Mouse (Mus musculus) liver, embryonic 12.5 days (tissue): ENCODE measurements around the gene Gng10. TPM values are rescaled to one million over a fixed set of nuclear protein-coding genes. Genes with fewer than 3 reads are reported as not detected.

Source experiments
- ATAC-seq: fragments of 200-750 bp; cut with Nextera tagmentation; 2 replicates; pipeline ENCODE4 v1.8.0; 2017; ENCODE audit warnings: moderate number of reproducible peaks, mild to moderate bottlenecking, moderate library complexity
- H3K27ac ChIP-seq: fragments of 300-500 bp; sonication (generic); 2 replicates; pipeline ENCODE4 v1.5.1; 2016; ENCODE audit warnings: mild to moderate bottlenecking
- H3K27me3 ChIP-seq: fragments of 300-500 bp; sonication (generic); replicated peaks from 2 replicates; pipeline ENCODE4 v1.6.1; 2016; ENCODE audit warnings: mild to moderate bottlenecking, moderate library complexity
- H3K36me3 ChIP-seq: fragments of 300-500 bp; sonication (generic); 2 replicates; pipeline ENCODE4 v1.6.1; 2016; ENCODE audit warnings: mild to moderate bottlenecking, moderate library complexity
- H3K4me1 ChIP-seq: fragments of 300-500 bp; sonication (generic); 2 replicates; pipeline ENCODE4 v1.6.1; 2016
- H3K4me2 ChIP-seq: fragments of 300-500 bp; sonication (generic); 2 replicates; pipeline ENCODE4 v1.6.1; 2016; ENCODE audit warnings: mild to moderate bottlenecking, moderate library complexity
- H3K4me3 ChIP-seq: fragments of 300-500 bp; sonication (generic); 2 replicates; pipeline ENCODE4 v1.5.1; 2016; ENCODE audit warnings: mild to moderate bottlenecking, moderate library complexity
- H3K9ac ChIP-seq: fragments of 300-500 bp; sonication (generic); 2 replicates; pipeline ENCODE4 v1.6.1; 2016; ENCODE audit warnings: mild to moderate bottlenecking, moderate library complexity
- H3K9me3 ChIP-seq: fragments of 300-500 bp; sonication (generic); replicated peaks from 2 replicates; pipeline ENCODE4 v1.6.1; 2016; ENCODE audit warnings: mild to moderate bottlenecking, moderate library complexity
- whole genome bisulfite sequencing: fragments of 180-500 bp; shearing (Covaris S2); methylation state at CpG from one replicate; pipeline ENCODE4 v1.1.7; 2016; ENCODE audit not compliant: insufficient replicate concordance; 5-methylcytosine and 5-hydroxymethylcytosine counted together
- polyA plus RNA-seq: library from polyadenylated mRNA; unstranded; fragments of >200 nt; fragmentation: Nextera tagmentation; extraction: Ambion mirVana; gene quantifications from 2 replicates; pipeline ENCODE4 v1.2.1, GENCODE M21; 2016

Gene Gng10
- polyA plus RNA-seq, 1 experiment from 2014 or later: 38.8 TPM

- H3K4me1 ChIP-seq: no peaks in the 10 kb centered on the region
- H3K27ac ChIP-seq: no peak overlapping the region
- H3K4me2 ChIP-seq: no peak overlapping the region
- H3K27me3 ChIP-seq: no peaks in the 10 kb centered on the region
- H3K9me3 ChIP-seq: no peaks in the 10 kb centered on the region
- no peaks in the 10 kb centered on the region for H3K36me3 ChIP-seq
- H3K9ac ChIP-seq: no peak overlapping the region
- H3K4me3 ChIP-seq: no peak overlapping the region
- 9% methylated on average over 1 of the region's 1 CpGs for WGBS
- ATAC-seq: no peak
These were observed 54.5 kb downstream of the Gng10 start for GRCm38 (mm10) chr4:59089391-59089790.

Other genes with a start within 250 kb of the Gng10 start
- gene Olfr267, start 247.4 kb upstream of the Gng10 start, polyA plus RNA-seq: not detected in 2 replicates
- gene Ecpas, start 122.3 kb upstream of the Gng10 start, polyA plus RNA-seq: 30.1 and 35.2 TPM in 2 replicates
- gene Zkscan16, start 91.5 kb upstream of the Gng10 start, polyA plus RNA-seq: 0.12 and 0.14 TPM in 2 replicates
- 14.1 and 15.0 TPM in 2 replicates for gene Ptgr1, start 48.0 kb upstream of the Gng10 start, polyA plus RNA-seq
- 8.2 and 9.2 TPM in 2 replicates for gene Dnajc25, start 40.0 kb upstream of the Gng10 start, polyA plus RNA-seq
- 11.4 and 12.4 TPM in 2 replicates for gene Gm20503, start 31.9 kb upstream of the Gng10 start, polyA plus RNA-seq
- gene AI481877, start 103.9 kb downstream of the Gng10 start, polyA plus RNA-seq: not detected in 2 replicates
- gene Ugcg, start 154.2 kb downstream of the Gng10 start, polyA plus RNA-seq: 14.2 and 14.4 TPM in 2 replicates